Mouse (Mus musculus): ENCODE results near the gene Olfr768.
"Not testable (repeated sequence)": the region's sequence is repeated elsewhere in the genome, so short reads cannot be mapped to it uniquely, and the experiment has no call there.

Gene Olfr768

GRCm38 (mm10) chr10:129099275-129099674 is at the start of gene Olfr768:
Gene Olfr768, minus strand, starts transcription at chr10:129099375.
- no peak for DNase-seq

GRCm38 (mm10) chr10:129138898-129139297 is 39.7 kb upstream of the Olfr768 start, which contains the start of gene Olfr770:
Gene Olfr770, minus strand, starts transcription at chr10:129138998.
- DNase-seq = no peak

GRCm38 (mm10) chr10:129117761-129118160 is 18.6 kb upstream of the Olfr768 start, which contains the start of gene Olfr769:
Gene Olfr769, minus strand, starts transcription at chr10:129117861.
- DNase-seq = no peak

- DNase-seq = no peak
These were observed 16.0 kb upstream of the Olfr768 start for GRCm38 (mm10) chr10:129115146-129115545.

- DNase-seq = no peak
These were observed 2.1 kb upstream of the Olfr768 start for GRCm38 (mm10) chr10:129101231-129101630.

GRCm38 (mm10) chr10:129082810-129083209 is 16.4 kb downstream of the Olfr768 start, which contains the start of gene Olfr767:
Gene Olfr767, minus strand, starts transcription at chr10:129082910.
- not testable (repeated sequence) for DNase-seq

- DNase-seq = no peak
These were observed 30.3 kb downstream of the Olfr768 start, which contains the start of gene Olfr766-ps1 for GRCm38 (mm10) chr10:129068877-129069276. Gene Olfr766-ps1, minus strand, starts transcription at chr10:129068977.

GRCm38 (mm10) chr10:129049898-129050297 is 49.3 kb downstream of the Olfr768 start, which contains the start of gene Olfr765:
Gene Olfr765, minus strand, starts transcription at chr10:129049998.
- not testable (repeated sequence) for DNase-seq
